Mouse (Mus musculus) lung, adult 2 months (tissue): ENCODE measurements around the gene Cdkl5.

Experiments used
- CTCF ChIP-seq: fragments of 200-500 bp; IDR thresholded peaks from 2 replicates; pipeline ENCODE4 v1.5.1; 2011; ENCODE audit warnings: mild to moderate bottlenecking, low read length, control low read depth; ENCODE audit not compliant: insufficient read depth
- POLR2A ChIP-seq: fragments of 200-500 bp; IDR thresholded peaks from 2 replicates; pipeline ENCODE4 v1.6.1; 2011; ENCODE audit warnings: low read depth, mild to moderate bottlenecking, control low read depth, low read length, borderline replicate concordance; ENCODE audit errors: extremely low read depth

- TF ChIP-seq POLR2A, result no peak
- no peak for TF ChIP-seq CTCF
Measured at GRCm38 (mm10) chrX:160767713-160768112, 226.8 kb downstream of the Cdkl5 start, which contains the start of gene Rs1.
